Mouse (Mus musculus) activated CD4-positive, CD25-positive, alpha-beta regulatory T cell (primary cell): ENCODE results near the gene Tm4sf19. TPM values are rescaled to one million over a fixed set of nuclear protein-coding genes. Genes with fewer than 3 reads are reported as not detected.

ENCODE experiments used
- polyA plus RNA-seq, 2 experiments: library from polyadenylated mRNA; unstranded; fragments of 100-300 nt; shearing (Covaris generic); gene quantifications; one replicate each; pipeline ENCODE4 v1.2.1; 2017

The Tm4sf19 gene
- not detected for polyA plus RNA-seq

GRCm38 (mm10) chr16:32400267-32400666 lies at the start of gene Tm4sf19:
Tm4sf19 (plus strand) TSS chr16:32400506.

GRCm38 (mm10) chr16:32419517-32420483 lies 19.5 kb downstream of the Tm4sf19 start, which contains the start of gene Tctex1d2:
Tctex1d2 (plus strand) TSS chr16:32419702.

GRCm38 (mm10) chr16:32430474-32431046 lies 30.3 kb downstream of the Tm4sf19 start, which contains the start of gene Pcyt1a:
Pcyt1a (plus strand) TSS chr16:32430921.

Other genes starting within 250 kb of the Tm4sf19 start
- 10 to 100 TPM; 86.5 to 91.7 TPM for gene Nrros, start 234.9 kb upstream of the Tm4sf19 start, polyA plus RNA-seq
- under 1 TPM in 1 of 2 experiments, not detected in 1; 0.38 TPM for gene Bex6, start 220.7 kb upstream of the Tm4sf19 start, polyA plus RNA-seq
- 10 to 100 TPM; 16.9 to 17.0 TPM for gene Fbxo45, start 153.3 kb upstream of the Tm4sf19 start, polyA plus RNA-seq
- gene Wdr53, start 153.3 kb upstream of the Tm4sf19 start, polyA plus RNA-seq: 10 to 100 TPM; 21.2 to 22.8 TPM
- gene Smco1, start 129.0 kb upstream of the Tm4sf19 start, polyA plus RNA-seq: under 1 TPM in 1 of 2 experiments, not detected in 1; 0.44 TPM
- gene Rnf168, start 123.0 kb upstream of the Tm4sf19 start, polyA plus RNA-seq: 10 to 100 TPM; 23.1 to 25.1 TPM
- gene Ubxn7, start 68.2 kb upstream of the Tm4sf19 start, polyA plus RNA-seq: 10 to 100 TPM; 17.8 to 21.4 TPM
- gene Tctex1d2, start 19.2 kb downstream of the Tm4sf19 start, polyA plus RNA-seq: 1 to 10 TPM; 1.3 to 1.8 TPM
- 1 to 10 TPM; 6.8 to 9.6 TPM for gene Pcyt1a, start 30.4 kb downstream of the Tm4sf19 start, polyA plus RNA-seq
- gene Slc51a, start 87.4 kb downstream of the Tm4sf19 start, polyA plus RNA-seq: not detected
- under 1 TPM in 1 of 2 experiments, not detected in 1; 0.16 TPM for gene Zdhhc19, start 95.8 kb downstream of the Tm4sf19 start, polyA plus RNA-seq
- gene Tfrc, start 208.4 kb downstream of the Tm4sf19 start, polyA plus RNA-seq: 10 to 100 TPM; 34.8 to 49.1 TPM
- gene Tnk2, start 243.4 kb downstream of the Tm4sf19 start, polyA plus RNA-seq: 10 to 100 TPM; 15.7 to 24.1 TPM